Mouse (Mus musculus) spleen, postnatal 14 days (tissue): Measurements from ENCODE around the gene Pitpna.

Experiments
- DNase-seq, 2 experiments: peaks; one replicate each; pipeline ENCODE4 v3.0.0; 2021 to 2022; ENCODE audit warnings: low spot score in 2 of 2

Pitpna gene

DNA sequence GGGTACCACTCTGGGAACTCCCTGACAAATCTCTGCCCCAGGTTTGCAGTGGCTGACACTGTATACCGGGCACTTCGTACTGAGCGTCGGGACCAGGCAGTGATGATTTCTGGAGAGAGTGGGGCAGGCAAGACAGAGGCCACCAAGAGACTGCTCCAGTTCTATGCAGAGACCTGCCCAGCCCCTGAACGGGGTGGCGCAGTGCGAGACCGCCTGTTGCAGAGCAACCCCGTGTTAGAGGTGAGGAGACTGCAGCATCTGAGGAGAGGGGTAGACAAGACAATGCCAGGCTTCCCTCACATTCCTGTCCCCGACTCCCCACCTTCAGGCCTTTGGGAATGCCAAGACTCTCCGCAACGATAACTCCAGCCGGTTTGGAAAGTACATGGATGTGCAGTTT, 70.4 kb downstream of the Pitpna start:
- no peak for DNase-seq

DNA sequence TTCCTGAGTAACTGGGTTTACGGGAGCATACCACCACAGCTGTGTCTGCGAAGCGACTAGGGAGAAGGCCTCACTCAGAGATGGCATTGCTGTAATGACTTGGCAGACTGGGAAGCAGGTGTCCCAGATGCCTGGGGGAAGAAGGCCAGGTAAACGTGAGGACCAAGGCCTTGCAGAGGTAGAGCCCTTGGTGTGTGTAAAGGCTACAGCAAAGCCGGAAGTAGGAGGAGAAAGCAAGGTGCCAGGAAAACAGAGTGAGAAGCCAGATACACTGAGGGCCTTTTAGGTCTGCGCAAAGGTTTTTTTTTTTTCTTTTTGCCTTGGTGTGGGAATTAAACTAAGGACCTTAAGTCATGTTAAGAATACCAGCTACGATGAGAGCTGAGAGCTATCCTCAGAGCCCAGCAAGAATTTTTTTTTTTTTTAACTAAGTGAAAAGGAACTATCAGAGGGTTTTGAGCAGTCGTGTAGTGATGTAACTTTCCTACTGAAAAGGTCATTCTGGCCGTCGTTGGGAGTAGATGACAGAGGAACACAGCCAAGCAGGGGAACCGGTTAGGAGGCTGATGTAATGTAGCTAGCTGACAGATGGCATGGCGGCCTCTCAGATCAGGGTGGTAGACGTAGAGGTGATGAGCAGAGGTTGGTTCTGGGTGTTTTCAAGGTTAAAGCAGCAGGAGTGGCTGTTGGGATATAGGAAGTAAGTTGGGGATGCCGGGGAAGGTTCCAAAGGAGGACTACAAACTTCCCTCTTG, 71.3 kb downstream of the Pitpna start:
- DNase-seq, result no peak

DNA sequence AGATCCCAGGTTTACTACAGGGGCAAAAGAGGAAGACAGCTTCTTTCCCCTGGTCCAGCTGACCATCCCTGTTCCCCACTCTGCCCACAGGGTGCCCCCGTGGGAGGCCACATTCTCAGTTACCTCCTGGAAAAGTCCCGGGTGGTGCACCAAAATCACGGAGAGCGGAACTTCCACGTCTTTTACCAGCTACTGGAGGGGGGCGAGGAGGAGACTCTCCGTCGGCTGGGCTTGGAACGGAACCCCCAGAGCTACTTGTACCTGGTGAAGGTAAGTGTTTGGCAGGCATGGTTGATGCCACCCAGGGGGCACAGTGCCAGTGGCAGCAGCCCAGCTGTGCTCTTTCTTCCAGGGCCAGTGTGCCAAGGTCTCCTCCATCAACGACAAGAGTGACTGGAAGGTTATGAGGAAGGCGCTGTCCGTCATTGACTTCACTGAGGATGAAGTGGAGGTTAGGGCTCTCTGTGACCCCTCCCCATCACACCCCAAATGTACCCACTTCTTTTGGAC, 72.2 kb downstream of the Pitpna start:
- no peak for DNase-seq

DNA sequence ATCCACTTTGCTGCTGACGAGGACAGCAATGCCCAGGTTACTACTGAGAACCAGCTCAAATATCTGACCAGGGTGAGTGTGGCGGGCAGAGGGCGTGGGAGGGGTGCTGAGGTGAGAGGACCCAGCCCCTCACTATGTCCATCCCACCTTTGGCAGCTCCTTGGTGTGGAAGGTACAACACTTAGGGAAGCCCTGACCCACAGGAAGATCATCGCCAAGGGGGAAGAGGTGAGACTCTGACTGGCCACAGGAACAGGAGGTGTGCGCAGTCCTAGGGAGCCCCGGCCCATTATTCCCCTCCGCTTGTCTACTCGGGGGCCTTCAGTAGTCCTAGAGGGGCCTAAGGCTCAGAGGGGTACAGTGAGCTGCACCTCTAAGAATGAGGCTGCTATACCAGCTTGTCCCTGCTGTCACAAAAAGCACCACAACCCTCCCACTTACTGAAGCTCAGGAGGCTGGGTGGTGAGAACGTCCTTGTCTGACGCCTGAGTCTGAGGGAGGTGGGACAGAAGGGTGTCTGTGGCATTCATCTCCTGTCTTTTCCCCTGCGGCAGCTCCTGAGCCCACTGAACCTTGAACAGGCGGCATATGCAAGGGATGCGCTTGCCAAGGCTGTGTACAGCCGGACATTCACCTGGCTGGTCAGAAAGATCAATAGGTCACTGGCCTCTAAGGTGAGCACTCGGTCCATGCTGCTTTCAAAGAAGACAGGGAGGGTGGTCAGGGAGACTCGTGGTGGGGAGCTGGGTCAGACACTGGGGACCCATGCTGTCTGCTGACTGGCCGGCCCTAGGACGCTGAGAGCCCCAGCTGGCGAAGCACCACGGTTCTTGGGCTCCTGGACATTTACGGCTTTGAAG, 73.3 kb downstream of the Pitpna start:
- DNase-seq, result no peak

DNA sequence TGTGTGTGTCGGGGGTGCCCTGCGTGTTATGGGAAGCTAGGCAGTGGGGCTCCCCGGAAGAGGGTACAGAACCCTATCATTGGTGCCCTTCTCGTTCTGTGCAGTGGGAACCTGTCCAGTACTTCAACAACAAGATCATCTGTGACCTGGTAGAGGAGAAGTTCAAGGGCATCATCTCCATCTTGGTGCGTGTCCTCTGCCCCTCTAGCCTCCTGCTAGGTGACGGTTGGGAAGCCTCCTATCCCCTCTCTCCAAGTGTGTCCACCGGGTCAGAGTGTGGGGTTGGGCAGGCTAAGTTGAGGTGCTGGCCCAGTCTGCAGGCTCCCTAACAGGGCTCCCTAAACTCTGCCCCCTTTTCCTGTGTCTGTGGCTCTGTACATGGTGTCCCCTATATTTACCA, 74.2 kb downstream of the Pitpna start:
- no peak for DNase-seq

DNA sequence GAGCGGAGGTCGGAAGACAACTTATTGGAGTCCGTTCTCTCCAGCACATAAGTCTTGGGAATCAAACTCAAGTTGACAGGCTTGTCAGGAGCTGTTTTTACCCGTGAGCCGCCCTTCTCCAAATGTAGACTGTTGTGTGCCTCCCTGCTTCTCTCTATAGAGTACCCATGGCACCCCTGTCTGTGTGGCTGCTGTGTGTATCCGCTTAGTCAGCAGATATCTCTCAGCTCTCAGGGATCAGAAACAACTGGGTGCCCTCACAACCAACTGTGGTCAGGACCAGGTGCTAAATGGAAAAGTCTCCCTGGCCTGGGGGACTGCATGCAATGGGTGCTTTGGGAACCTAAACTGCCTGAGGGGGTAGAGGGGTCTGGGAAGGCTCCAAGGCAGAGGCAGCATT, 78.4 kb downstream of the Pitpna start:
- no peak for DNase-seq

DNA sequence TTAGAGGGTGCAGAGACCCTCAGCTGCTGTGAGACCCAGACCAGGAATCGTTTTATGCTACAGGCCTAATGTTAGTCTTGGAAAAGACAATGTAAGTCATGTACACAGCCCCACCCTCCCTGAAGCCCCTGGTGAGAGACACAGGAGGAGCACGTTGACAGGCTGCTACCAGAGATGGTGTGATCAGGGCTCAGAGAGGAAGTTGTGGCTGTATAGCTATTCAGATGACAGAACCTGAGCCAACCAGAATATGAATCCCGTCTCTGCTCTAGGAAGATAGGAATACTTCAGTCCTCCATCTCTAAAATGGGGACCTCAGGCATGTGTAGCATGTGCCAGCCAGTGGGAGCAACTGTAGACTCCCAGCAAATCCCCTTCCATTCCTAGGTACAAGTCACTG, 80.7 kb downstream of the Pitpna start:
- no peak for DNase-seq

DNA sequence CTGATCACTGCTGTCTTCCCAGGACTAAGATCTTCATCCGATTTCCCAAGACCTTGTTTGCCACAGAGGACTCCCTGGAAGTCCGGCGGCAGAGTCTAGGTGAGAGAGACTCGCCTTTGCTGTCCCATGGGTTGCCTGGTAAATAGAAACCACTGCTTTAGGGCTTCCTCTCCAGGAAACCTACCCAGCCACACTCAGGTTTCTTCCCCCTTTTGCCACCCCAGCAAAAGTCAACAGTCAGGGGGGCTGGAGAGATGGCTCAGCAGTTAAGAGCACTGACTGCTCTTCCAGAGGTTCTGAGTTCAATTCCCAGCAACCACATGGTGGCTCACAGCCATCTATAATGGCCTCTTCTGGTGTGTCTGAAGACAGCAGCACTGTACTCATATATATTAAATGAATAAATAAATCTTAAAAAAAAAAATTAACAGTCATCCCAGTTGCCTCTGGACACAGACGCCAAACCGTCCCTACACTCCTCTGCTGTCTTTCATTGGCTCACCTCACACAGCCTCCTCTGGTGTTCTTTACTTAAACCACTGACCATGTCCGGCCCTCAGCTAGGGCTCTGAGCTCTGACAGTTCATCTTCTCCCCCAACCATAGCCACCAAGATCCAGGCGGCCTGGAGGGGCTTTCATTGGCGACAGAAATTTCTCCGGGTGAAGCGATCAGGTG, 81.4 kb downstream of the Pitpna start:
- no peak for DNase-seq

DNA sequence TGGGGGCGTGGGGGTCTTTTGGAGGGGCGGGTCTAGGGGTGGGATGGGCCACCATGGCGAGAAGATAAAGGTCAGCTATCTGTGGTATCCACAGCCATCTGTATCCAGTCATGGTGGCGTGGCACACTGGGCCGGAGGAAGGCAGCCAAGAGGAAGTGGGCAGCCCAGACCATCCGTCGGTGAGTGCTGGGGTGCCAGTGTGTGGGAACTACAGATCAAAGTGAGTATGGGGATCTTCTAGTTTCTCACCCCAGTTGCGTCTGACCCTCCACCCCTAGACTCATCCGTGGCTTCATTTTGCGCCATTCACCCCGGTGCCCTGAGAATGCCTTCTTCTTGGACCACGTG, 81.9 kb downstream of the Pitpna start:
- DNase-seq, result no peak

DNA sequence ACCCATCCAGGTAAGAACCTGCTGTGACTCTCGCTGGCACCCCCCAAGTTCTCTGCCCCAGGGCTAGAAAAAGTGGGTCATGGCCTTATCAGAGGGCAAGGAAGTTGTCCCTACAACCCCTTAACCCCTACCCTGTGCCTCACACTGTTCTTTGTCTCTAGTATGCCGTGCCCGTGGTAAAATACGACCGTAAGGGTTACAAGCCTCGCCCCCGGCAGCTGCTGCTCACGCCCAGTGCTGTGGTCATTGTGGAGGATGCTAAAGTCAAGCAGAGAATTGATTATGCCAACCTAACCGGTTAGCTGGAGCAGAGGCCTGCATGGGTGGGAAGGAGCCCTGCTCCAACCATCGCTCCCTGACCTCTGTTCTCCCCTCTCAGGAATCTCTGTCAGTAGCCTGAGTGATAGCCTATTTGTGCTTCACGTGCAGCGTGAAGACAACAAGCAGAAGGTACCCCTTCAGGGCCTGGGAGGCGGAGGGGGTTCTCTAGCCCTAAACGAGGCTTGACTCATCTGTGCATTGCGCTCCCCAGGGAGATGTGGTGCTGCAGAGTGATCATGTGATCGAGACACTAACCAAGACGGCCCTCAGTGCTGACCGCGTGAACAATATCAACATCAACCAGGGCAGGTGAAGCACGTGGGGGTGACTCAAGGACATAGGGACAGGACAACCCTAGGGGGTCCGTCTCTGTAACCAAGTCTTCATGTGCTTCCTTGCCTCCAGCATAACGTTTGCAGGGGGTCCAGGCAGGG, 83.7 kb downstream of the Pitpna start:
- no peak for DNase-seq

DNA sequence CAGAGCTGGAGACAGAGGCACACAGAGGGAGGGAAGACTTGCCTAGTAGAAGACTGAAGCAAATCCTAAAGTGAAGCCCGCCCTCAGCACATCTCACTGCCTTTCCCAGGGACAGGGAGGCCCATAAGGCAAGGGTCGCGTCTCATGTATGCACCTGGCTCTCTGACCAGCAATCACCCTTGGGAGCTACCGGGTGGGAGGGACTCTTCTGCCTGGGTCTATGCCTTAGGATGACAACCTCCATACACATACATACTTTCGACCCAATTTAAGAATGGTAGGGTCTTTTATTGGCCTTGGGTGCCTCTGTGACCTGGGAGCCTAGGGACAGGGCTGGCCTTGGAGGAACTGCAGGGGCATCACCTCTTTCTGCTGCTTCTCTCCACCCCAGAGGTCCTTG, 85.5 kb downstream of the Pitpna start:
- DNase-seq, result no peak

DNA sequence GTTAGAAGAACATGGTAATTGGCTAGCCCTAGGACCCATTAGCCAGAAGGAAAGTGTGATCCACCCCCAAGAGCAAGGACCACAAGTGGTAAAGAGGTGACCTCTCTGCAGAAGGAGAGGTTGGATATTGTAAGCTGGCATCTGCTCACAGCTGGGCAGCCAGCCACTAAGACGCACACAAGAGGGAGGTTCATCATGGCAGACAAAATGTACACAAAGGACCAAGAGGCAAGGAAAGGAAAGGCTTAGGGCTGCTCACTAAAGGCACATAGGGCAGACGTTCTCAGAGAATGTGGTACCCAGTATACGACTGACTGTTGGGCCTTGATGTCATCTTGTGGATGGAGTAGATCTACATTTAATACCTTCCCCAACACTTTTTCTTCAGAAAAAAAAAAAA, 87.0 kb downstream of the Pitpna start:
- DNase-seq, result no peak

DNA sequence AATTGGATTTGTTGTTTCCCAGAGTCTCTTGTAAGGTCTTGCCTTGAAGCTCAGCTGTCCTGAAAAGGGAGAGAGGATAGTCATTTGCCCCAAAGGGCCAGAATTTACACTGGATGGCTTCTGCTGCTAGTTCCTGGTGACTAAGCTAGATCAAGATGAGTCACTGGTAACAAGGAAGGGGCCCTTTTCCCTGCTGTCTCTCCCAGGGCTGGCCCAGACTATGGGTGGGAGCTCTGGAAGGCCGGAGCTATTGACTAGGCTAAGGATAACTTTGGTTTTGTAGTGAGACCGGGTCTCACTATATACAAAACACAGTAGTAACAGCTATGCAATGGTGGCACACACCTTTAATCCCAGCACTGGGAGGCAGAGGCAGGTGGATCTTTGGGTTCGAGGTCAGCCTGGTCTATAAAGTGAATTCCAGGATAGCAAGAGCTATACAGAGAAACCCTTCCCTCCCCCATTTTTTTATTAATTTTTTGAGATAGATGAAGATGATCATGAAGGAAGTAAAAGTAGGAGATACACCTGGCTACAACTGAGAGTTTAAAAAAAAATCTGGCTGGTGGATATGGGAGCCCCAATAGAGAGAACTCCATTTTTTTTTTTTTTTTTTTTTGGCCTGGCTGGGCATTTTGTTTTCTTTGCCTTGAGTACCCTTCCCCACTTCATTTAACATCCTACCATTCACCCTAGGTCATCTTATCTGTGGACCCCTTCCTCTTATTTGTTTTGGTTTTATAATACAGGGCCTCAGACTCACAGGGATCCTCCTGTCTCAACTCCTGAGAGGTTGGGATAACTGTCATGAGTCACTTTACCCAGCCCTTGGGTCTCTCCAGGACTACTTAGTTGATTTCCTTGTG, 90.2 kb downstream of the Pitpna start:
- DNase-seq, result no peak
